Mouse (Mus musculus) midbrain, embryonic 16.5 days (tissue): ENCODE results near the gene Vmn1r183. TPM values are rescaled to one million over a fixed set of nuclear protein-coding genes. Genes with fewer than 3 reads are reported as not detected.

Experiments used
- ATAC-seq: fragments of 200-750 bp; cut with Nextera tagmentation; 2 replicates; pipeline ENCODE4 v1.8.0; 2017; ENCODE audit warnings: moderate TSS enrichment
- H3K27ac ChIP-seq: fragments of 300-500 bp; sonication (generic); 2 replicates; pipeline ENCODE4 v1.5.1; 2014; ENCODE audit warnings: mild to moderate bottlenecking, low read length, mixed read lengths
- H3K27me3 ChIP-seq: fragments of 300-500 bp; sonication (generic); 2 replicates; pipeline ENCODE4 v1.6.1; 2014; ENCODE audit warnings: low read depth, low read length, mixed read lengths; ENCODE audit not compliant: control insufficient read depth, insufficient read depth
- H3K36me3 ChIP-seq: fragments of 300-500 bp; sonication (generic); 2 replicates; pipeline ENCODE4 v1.6.1; 2014; ENCODE audit warnings: mild to moderate bottlenecking, low read length, moderate library complexity, mixed read lengths; ENCODE audit not compliant: control insufficient read depth, insufficient read depth
- H3K4me1 ChIP-seq: fragments of 300-500 bp; sonication (generic); 2 replicates; pipeline ENCODE4 v1.6.1; 2014; ENCODE audit warnings: mild to moderate bottlenecking, low read length, mixed read lengths; ENCODE audit not compliant: control insufficient read depth, insufficient read depth
- H3K4me2 ChIP-seq: fragments of 300-500 bp; sonication (generic); 2 replicates; pipeline ENCODE4 v1.6.1; 2014; ENCODE audit warnings: mild to moderate bottlenecking, low read length, mixed read lengths
- H3K4me3 ChIP-seq: fragments of 300-500 bp; sonication (generic); 2 replicates; pipeline ENCODE4 v1.5.1; 2014; ENCODE audit warnings: low read depth, mild to moderate bottlenecking, low read length, moderate library complexity, mixed read lengths
- H3K9ac ChIP-seq: fragments of 300-500 bp; sonication (generic); 2 replicates; pipeline ENCODE4 v1.6.1; 2014; ENCODE audit warnings: low read depth, low read length, mixed read lengths
- H3K9me3 ChIP-seq: fragments of 300-500 bp; sonication (generic); replicated peaks from 2 replicates; pipeline ENCODE4 v1.6.1; 2014; ENCODE audit warnings: mild to moderate bottlenecking, low read length, mixed read lengths; ENCODE audit not compliant: control insufficient read depth, poor library complexity, severe bottlenecking
- WGBS: fragments of 180-500 bp; shearing (Covaris S2); extraction: QIAGEN DNeasy Blood & Tissue Kit; methylation state at CpG from one replicate; pipeline ENCODE4 v1.1.7; 2014; 5-methylcytosine and 5-hydroxymethylcytosine counted together
- polyA plus RNA-seq: library from polyadenylated mRNA; unstranded; fragments of >200 nt; fragmentation: Nextera tagmentation; extraction: Ambion mirVana; gene quantifications from 2 replicates; pipeline ENCODE4 v1.2.1, GENCODE M21; 2015

Vmn1r183 gene
- polyA plus RNA-seq, 1 experiment from 2014 or later: not detected

- 93% methylated on average over 7 of the region's 7 CpGs for WGBS
- peaks cover 4% of the 10 kb centered on the region for H3K4me1 ChIP-seq
- H3K36me3 ChIP-seq: peaks cover 32% of the 10 kb centered on the region
- no peak overlapping the region for H3K4me3 ChIP-seq
- no peak for ATAC-seq
- no peak overlapping the region for H3K27ac ChIP-seq
- no peaks in the 10 kb centered on the region for H3K27me3 ChIP-seq
- no peak overlapping the region for H3K9ac ChIP-seq
- H3K9me3 ChIP-seq: peaks cover 29% of the 10 kb centered on the region
- H3K4me2 ChIP-seq: no peak overlapping the region
Measured at GRCm38 (mm10) chr7:24110839-24111238, 57.8 kb downstream of the Vmn1r183 start.

- 7% methylated on average over 9 of the region's 9 CpGs for WGBS
- Histone ChIP-seq H3K4me3 (peak overlapping the region; percentile 57), H3K27ac (peak overlapping the region; percentile 57; the same call in 1 of the 2 replicates), H3K27me3 (no peaks in the 10 kb centered on the region), H3K4me2 (peak overlapping the region; percentile 80), H3K4me1 (peaks cover 4% of the 10 kb centered on the region), H3K36me3 (peaks cover 23% of the 10 kb centered on the region), H3K9ac (peak overlapping the region; percentile 80; the same call in 1 of the 2 replicates), H3K9me3 (peaks cover 20% of the 10 kb centered on the region)
- peak; percentile 75; the same call in 1 of the 2 replicates for ATAC-seq
Measured at GRCm38 (mm10) chr7:24111772-24112155, 58.7 kb downstream of the Vmn1r183 start.

GRCm38 (mm10) chr7:24112156-24112856, 59.3 kb downstream of the Vmn1r183 start, which contains the start of gene Zfp112:
TSS of gene Zfp112 (plus strand) at chr7:24112314.
- H3K9ac ChIP-seq: peak within 1 kb of the TSS; percentile 80
- 2% methylated on average over 23 of the region's 23 CpGs for WGBS
- ATAC-seq: peak; percentile 97
- peak within 1 kb of the TSS; percentile 76 for H3K27ac ChIP-seq
- H3K27me3 ChIP-seq: no peaks in the 10 kb centered on the region
- H3K4me3 ChIP-seq: peak within 1 kb of the TSS; percentile 57
- H3K4me2 ChIP-seq: peak within 1 kb of the TSS; percentile 80
- peaks cover 18% of the 10 kb centered on the region for H3K36me3 ChIP-seq
- peaks cover 4% of the 10 kb centered on the region for H3K4me1 ChIP-seq
- H3K9me3 ChIP-seq: peaks cover 14% of the 10 kb centered on the region

GRCm38 (mm10) chr7:24113001-24113400, 59.9 kb downstream of the Vmn1r183 start:
- 0 out of 2 replicates have a peak, but pooled peaks have one; percentile 2 for ATAC-seq
- Histone ChIP-seq H3K4me3 (peak overlapping the region; percentile 57), H3K27me3 (no peaks in the 10 kb centered on the region), H3K4me2 (peak overlapping the region; percentile 80), H3K9me3 (peaks cover 8% of the 10 kb centered on the region), H3K27ac (peak overlapping the region; percentile 76), H3K4me1 (peaks cover 4% of the 10 kb centered on the region), H3K36me3 (peaks cover 11% of the 10 kb centered on the region), H3K9ac (peak overlapping the region; percentile 80)
- 9% methylated on average over 12 of the region's 12 CpGs for WGBS

Other genes starting within 250 kb of the Vmn1r183 start
- not detected in 2 replicates for gene Vmn1r175, start 242.6 kb upstream of the Vmn1r183 start, polyA plus RNA-seq
- not detected in 2 replicates for gene Vmn1r176, start 215.9 kb upstream of the Vmn1r183 start, polyA plus RNA-seq
- gene Vmn1r177, start 186.8 kb upstream of the Vmn1r183 start, polyA plus RNA-seq: not detected in 2 replicates
- not detected in 2 replicates for gene Vmn1r178, start 161.2 kb upstream of the Vmn1r183 start, polyA plus RNA-seq
- not detected in 2 replicates for gene Vmn1r179, start 126.3 kb upstream of the Vmn1r183 start, polyA plus RNA-seq
- not detected in 2 replicates for gene Vmn1r180, start 102.6 kb upstream of the Vmn1r183 start, polyA plus RNA-seq
- not detected in 2 replicates for gene Vmn1r181, start 78.6 kb upstream of the Vmn1r183 start, polyA plus RNA-seq
- not detected in 2 replicates for gene V1rd19, start 51.6 kb upstream of the Vmn1r183 start, polyA plus RNA-seq
- 41.9 and 44.2 TPM in 2 replicates for gene Zfp180, start 28.7 kb downstream of the Vmn1r183 start, polyA plus RNA-seq
- 11.2 and 12.1 TPM in 2 replicates for gene Zfp112, start 59.1 kb downstream of the Vmn1r183 start, polyA plus RNA-seq
- 23.0 and 24.5 TPM in 2 replicates for gene Zfp235, start 80.9 kb downstream of the Vmn1r183 start, polyA plus RNA-seq
- gene Zfp114, start 121.8 kb downstream of the Vmn1r183 start, polyA plus RNA-seq: 4.8 and 5.3 TPM in 2 replicates
- 4.9 and 5.4 TPM in 2 replicates for gene Zfp111, start 158.2 kb downstream of the Vmn1r183 start, polyA plus RNA-seq
- gene Zfp109, start 184.3 kb downstream of the Vmn1r183 start, polyA plus RNA-seq: 4.3 and 5.5 TPM in 2 replicates
- gene Zfp108, start 201.5 kb downstream of the Vmn1r183 start, polyA plus RNA-seq: 6.7 and 6.9 TPM in 2 replicates
- gene Zfp93, start 217.2 kb downstream of the Vmn1r183 start, polyA plus RNA-seq: 7.1 and 7.5 TPM in 2 replicates
- 46.2 and 46.3 TPM in 2 replicates for gene Zfp61, start 248.0 kb downstream of the Vmn1r183 start, polyA plus RNA-seq